ENCODE assay signal across 7 mouse cellular contexts in genomic region chr7:6659605-6660004, GRCm38 (mm10). TPM values are rescaled to one million over a fixed set of nuclear protein-coding genes. Genes with fewer than 3 reads are reported as not detected.
DNase-seq lines count a peak whose midpoint lies in the region; ATAC-seq and TF ChIP-seq lines count a peak whose summit lies in the region.

No protein-coding gene starts in this region.

- 16% methylated on average over 2 of the region's 2 CpGs for WGBS in hindbrain, embryonic 15.5 days
- 17% methylated on average over 2 of the region's 2 CpGs for WGBS in neural tube, embryonic 14.5 days

- TF ChIP-seq POLR2A in MEL (IDR thresholded peaks at IDR 0.05; ENCODE audit: control insufficient read depth in 1 of 2, insufficient read depth in 1 of 2, low read depth in 1 of 2, low read length in 2 of 2, poor library complexity in 1 of 2): no peak

- H3K79me2 ChIP-seq in MEL (ENCODE audit: control insufficient read depth, insufficient read depth, low read length, poor library complexity): no peaks in the 10 kb centered on the region

- peak; percentile 73; the same call in 1 of the 2 replicates for ATAC-seq in hindbrain, embryonic 15.5 days (ENCODE audit: low FRiP score, low read depth)
- peak; percentile 68; the same call in 1 of the 2 replicates for ATAC-seq in neural tube, embryonic 14.5 days (ENCODE audit: low read depth)
- ATAC-seq in erythroid progenitor cell, adult 5-6 weeks (replicated peaks; ENCODE audit: low FRiP score, poor library complexity, severe bottlenecking): no peak

- H3K27ac ChIP-seq in layer of hippocampus, adult 2 months: no peak overlapping the region
- no peak overlapping the region for H3K27ac ChIP-seq in MEL (ENCODE audit: control insufficient read depth, low read depth, low read length)
- no peak overlapping the region for H3K27ac ChIP-seq in hindbrain, embryonic 15.5 days (replicated peaks)
- H3K27ac ChIP-seq in neural tube, embryonic 14.5 days (ENCODE audit: low read depth, low read length): no peak overlapping the region

- no peaks in the 10 kb centered on the region for H3K36me3 ChIP-seq in MEL (ENCODE audit: control insufficient read depth in 1 of 2, insufficient read depth in 2 of 2, low read length in 2 of 2)
- H3K36me3 ChIP-seq in hindbrain, embryonic 15.5 days: no peaks in the 10 kb centered on the region
- no peaks in the 10 kb centered on the region for H3K36me3 ChIP-seq in neural tube, embryonic 14.5 days (ENCODE audit: control insufficient read depth, insufficient read depth, low read length)

- peak; percentile 16 to 55 for DNase-seq in layer of hippocampus, adult 2 months (ENCODE audit: low spot score in 2 of 2)
- no peak for DNase-seq in layer of hippocampus, postnatal 36 days
- peak; percentile 10 for DNase-seq in MEL (ENCODE audit: low read depth, low spot score)
- peak; percentile 41 for DNase-seq in brain, adult 2 months (ENCODE audit: low read depth, low spot score)

- peak; percentile 92 for TF ChIP-seq CTCF in layer of hippocampus, adult 2 months (conservative IDR thresholded peaks at IDR 0.05)
- peak in 2 of 3 experiments; percentile 31 to 39; a peak in 4 of 6 replicates for TF ChIP-seq CTCF in MEL (IDR thresholded peaks at IDR 0.05 in 2 of 3, conservative IDR thresholded peaks at IDR 0.05 in 1 of 3; ENCODE audit: control insufficient read depth in 1 of 3, insufficient read depth in 1 of 3, low read depth in 2 of 3, low read length in 3 of 3, poor library complexity in 1 of 3, severe bottlenecking in 1 of 3)

- TF ChIP-seq RAD21 in MEL (IDR thresholded peaks at IDR 0.05; ENCODE audit: low read depth, low read length): peak; percentile 35

- H3K4me2 ChIP-seq in hindbrain, embryonic 15.5 days: no peak overlapping the region
- H3K4me2 ChIP-seq in neural tube, embryonic 14.5 days (ENCODE audit: low read depth, low read length): no peak overlapping the region

- H3K9me3 ChIP-seq in MEL (replicated peaks; ENCODE audit: insufficient read depth, low read length): no peaks in the 10 kb centered on the region
- H3K9me3 ChIP-seq in hindbrain, embryonic 15.5 days: no peaks in the 10 kb centered on the region
- H3K9me3 ChIP-seq in neural tube, embryonic 14.5 days (ENCODE audit: control insufficient read depth, low read length): no peaks in the 10 kb centered on the region

- no peak for TF ChIP-seq EP300 in MEL (IDR thresholded peaks at IDR 0.05; ENCODE audit: low read depth in 1 of 2, low read length in 2 of 2)

- H3K4me3 ChIP-seq in layer of hippocampus, adult 2 months: no peak overlapping the region
- no peak overlapping the region for H3K4me3 ChIP-seq in MEL (ENCODE audit: control insufficient read depth in 1 of 2, insufficient read depth in 1 of 2, low read depth in 2 of 2, low read length in 2 of 2)
- no peak overlapping the region for H3K4me3 ChIP-seq in hindbrain, embryonic 15.5 days
- H3K4me3 ChIP-seq in neural tube, embryonic 14.5 days (ENCODE audit: low read depth, low read length): no peak overlapping the region

- H3K9ac ChIP-seq in MEL (ENCODE audit: control insufficient read depth, low read depth, low read length, poor library complexity, severe bottlenecking): no peak overlapping the region
- H3K9ac ChIP-seq in hindbrain, embryonic 15.5 days: no peak overlapping the region
- no peak overlapping the region for H3K9ac ChIP-seq in neural tube, embryonic 14.5 days (replicated peaks; ENCODE audit: low read depth, low read length)

- H3K27me3 ChIP-seq in MEL (ENCODE audit: control insufficient read depth in 1 of 2, insufficient read depth in 2 of 2, low read length in 2 of 2): no peaks in the 10 kb centered on the region
- no peaks in the 10 kb centered on the region for H3K27me3 ChIP-seq in hindbrain, embryonic 15.5 days
- H3K27me3 ChIP-seq in neural tube, embryonic 14.5 days (ENCODE audit: control insufficient read depth, insufficient read depth, low read length): no peaks in the 10 kb centered on the region

- H3K4me1 ChIP-seq in MEL (ENCODE audit: control insufficient read depth in 1 of 2, insufficient read depth in 2 of 2, low read length in 2 of 2): no peaks in the 10 kb centered on the region
- no peaks in the 10 kb centered on the region for H3K4me1 ChIP-seq in hindbrain, embryonic 15.5 days (replicated peaks)
- H3K4me1 ChIP-seq in neural tube, embryonic 14.5 days (ENCODE audit: control insufficient read depth, insufficient read depth, low read length): no peaks in the 10 kb centered on the region

TF ChIP-seq in MEL, 35 proteins besides CTCF, POLR2A, EP300 and RAD21:
- TF ChIP-seq CHD1 (IDR thresholded peaks at IDR 0.05; ENCODE audit: low read depth, low read length): no peak
- no peak for TF ChIP-seq CHD2 (IDR thresholded peaks at IDR 0.05; ENCODE audit: low read length)
- no peak for TF ChIP-seq MAFK (IDR thresholded peaks at IDR 0.05; ENCODE audit: borderline replicate concordance, low read depth, low read length)
- no peak for TF ChIP-seq GABPA (IDR thresholded peaks at IDR 0.05; ENCODE audit: low read depth, low read length)
- no peak for TF ChIP-seq MXI1 (IDR thresholded peaks at IDR 0.05; ENCODE audit: low read depth, low read length)
- no peak for TF ChIP-seq ZKSCAN1 (IDR thresholded peaks at IDR 0.05; ENCODE audit: low read depth, low read length)
- no peak for TF ChIP-seq TCF12 (IDR thresholded peaks at IDR 0.05; ENCODE audit: low read depth, low read length)
- no peak for TF ChIP-seq UBTF (IDR thresholded peaks at IDR 0.05; ENCODE audit: borderline replicate concordance, insufficient read depth, low read depth, low read length)
- TF ChIP-seq KAT2A (conservative IDR thresholded peaks at IDR 0.05; ENCODE audit: low read depth, low read length): no peak
- no peak for TF ChIP-seq MEF2A (IDR thresholded peaks at IDR 0.05; ENCODE audit: extremely low read depth, insufficient replicate concordance, low read depth, low read length, poor library complexity, severe bottlenecking)
- TF ChIP-seq E2F4 (IDR thresholded peaks at IDR 0.05; ENCODE audit: borderline replicate concordance, low read depth, low read length): no peak
- no peak for TF ChIP-seq BHLHE40 (IDR thresholded peaks at IDR 0.05; ENCODE audit: borderline replicate concordance, low read depth, low read length)
- TF ChIP-seq SIN3A (IDR thresholded peaks at IDR 0.05; ENCODE audit: low read length): no peak
- no peak for TF ChIP-seq MYC (IDR thresholded peaks at IDR 0.05; ENCODE audit: low read depth, low read length)
- no peak for TF ChIP-seq MYB (IDR thresholded peaks at IDR 0.05; ENCODE audit: low read depth, low read length)
- TF ChIP-seq GATA1 (IDR thresholded peaks at IDR 0.05; ENCODE audit: low read depth, low read length): no peak

RNA-seq across cellular contexts. Expression of gene Zim1, which starts 36.6 kb away (rescaled TPM):
- 1 to 10 TPM; 5.0 to 6.5 TPM for total RNA-seq in layer of hippocampus, adult 2 months (2021)
- total RNA-seq in layer of hippocampus, postnatal 36 days (2021): 10 to 100 TPM in 1 of 2 experiments, 1 to 10 TPM in 1; 8.9 to 10.5 TPM
- total RNA-seq in MEL (2012; rRNA removed): not detected in 2 replicates
- polyA plus RNA-seq in MEL (2012; ENCODE audit: insufficient read depth in 1 of 2, insufficient read length in 2 of 2, low read depth in 1 of 2, low replicate concordance in 2 of 2, missing spikeins in 1 of 2): not detected
- 7.1 and 7.5 TPM in 2 replicates for polyA plus RNA-seq in hindbrain, embryonic 15.5 days (2015; fragmentation: Nextera tagmentation; extraction: Ambion mirVana)
- polyA plus RNA-seq in neural tube, embryonic 14.5 days (2014; fragmentation: Nextera tagmentation; extraction: Ambion mirVana): 4.6 and 7.6 TPM in 2 replicates
- total RNA-seq in erythroid progenitor cell, adult 5-6 weeks (2015; ENCODE audit: low replicate concordance): not detected in 2 replicates
- total RNA-seq in erythroid progenitor cell, adult 5-6 weeks (2017; ENCODE audit: low replicate concordance): not detected in 2 replicates

Comparison
In these comparisons a context has a peak if more than half of its experiments do, and no peak if none do; other contexts are left out.
1. DNase-seq: peak in layer of hippocampus, adult 2 months (2 of 2), MEL (single experiment) and brain, adult 2 months (single experiment); none in layer of hippocampus, postnatal 36 days (0 of 2).